Mouse (Mus musculus) bone marrow, adult 2 months (tissue): ENCODE results near the gene Bmf.

Experiments used
- CTCF ChIP-seq: fragments of 200-500 bp; IDR thresholded peaks from 2 replicates; pipeline ENCODE4 v1.5.1; 2011; ENCODE audit warnings: low read length, control low read depth; ENCODE audit not compliant: control insufficient read depth, insufficient read depth
- POLR2A ChIP-seq: fragments of 200-500 bp; IDR thresholded peaks from 2 replicates; pipeline ENCODE4 v1.6.1; 2011; ENCODE audit warnings: low read depth, mild to moderate bottlenecking, control low read depth, low read length, borderline replicate concordance; ENCODE audit not compliant: control insufficient read depth

GRCm38 (mm10) chr2:118591083-118591482 is 41.6 kb upstream of the Bmf start:
- TF ChIP-seq CTCF (no peak), POLR2A (no peak)
